Mouse (Mus musculus) liver, adult (tissue): ENCODE measurements at regions not wholly inside any gene's neighbourhood (a gene's known extent, or its start where the extent isn't known, plus 50 kb on each side); places are given as distances from the start of the nearest gene placed in this dataset.

Experiments used
- GATA4 ChIP-seq: IDR thresholded peaks from 2 replicates; pipeline ENCODE4 v1.6.1; 2014; ENCODE audit warnings: mild to moderate bottlenecking, low read length; ENCODE audit not compliant: insufficient replicate concordance

DNA sequence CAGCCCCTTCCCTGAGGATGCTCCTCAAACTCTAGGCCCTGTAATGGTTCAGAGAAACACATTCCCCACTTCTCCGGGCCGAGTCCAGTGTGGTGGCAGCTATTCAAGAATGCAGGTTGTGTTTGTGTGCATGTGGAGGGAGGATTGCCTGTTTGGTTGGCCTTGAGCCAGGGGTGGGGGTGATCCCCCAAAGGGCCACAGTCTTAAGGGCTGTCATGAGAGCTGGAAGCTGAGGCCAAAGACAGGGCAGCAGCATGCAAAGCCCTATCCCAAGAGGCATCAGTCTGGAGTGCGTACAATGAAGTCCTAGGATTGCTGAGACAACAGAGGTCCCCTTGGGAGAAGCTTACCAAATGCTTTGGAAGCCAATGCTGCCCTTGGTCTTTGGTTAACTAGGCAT, 136.0 kb downstream of the Efnb1 start:
- no peak for TF ChIP-seq GATA4

DNA sequence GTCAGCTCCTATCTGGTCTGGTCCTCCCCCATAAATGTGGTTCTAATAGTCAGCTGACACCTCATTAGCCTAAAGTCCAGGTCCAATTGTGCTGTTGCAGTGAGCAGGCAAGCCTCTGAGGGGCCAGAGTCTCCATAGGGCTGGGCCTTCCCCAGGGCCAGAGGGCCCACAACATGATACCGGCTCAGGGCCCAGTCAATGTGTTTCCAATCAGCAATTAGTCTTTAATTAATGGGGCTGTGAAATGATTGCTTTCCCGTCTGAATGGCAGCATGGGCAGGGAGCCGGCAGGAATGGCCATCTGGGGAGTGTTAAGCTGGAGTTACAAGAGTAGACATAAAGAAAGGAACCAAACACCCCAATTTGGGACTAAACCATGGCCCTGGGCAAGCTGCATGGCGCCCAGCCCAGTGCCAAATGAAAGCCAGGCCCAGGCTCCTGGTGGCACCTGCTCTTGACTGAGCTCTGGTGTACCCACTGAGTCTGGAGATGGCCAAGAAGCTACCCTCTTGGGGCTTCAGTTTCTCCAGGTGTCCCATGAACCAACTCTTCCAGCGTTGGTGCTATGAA, 113.2 kb downstream of the Efnb1 start:
- TF ChIP-seq GATA4 = no peak

DNA sequence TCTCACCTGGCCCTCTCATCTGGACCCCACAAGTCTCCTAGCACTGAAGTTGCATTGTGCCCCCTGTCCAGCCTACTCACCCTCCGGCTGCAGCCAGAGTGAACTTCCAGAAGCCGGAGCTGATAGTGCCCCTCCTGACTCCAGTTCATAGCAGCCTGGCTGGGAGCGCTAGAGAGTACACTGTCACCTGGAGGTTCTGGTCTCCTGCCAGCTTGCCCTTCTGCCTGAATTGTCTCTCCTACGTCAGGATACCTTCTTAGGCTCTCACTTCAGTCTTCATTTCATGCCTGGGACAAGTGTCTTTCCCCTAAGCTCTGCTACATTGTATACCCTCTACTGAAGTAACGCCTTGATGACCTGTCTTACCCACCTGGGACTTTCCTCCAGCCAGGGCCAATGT, 112.3 kb downstream of the Efnb1 start:
- no peak for TF ChIP-seq GATA4

DNA sequence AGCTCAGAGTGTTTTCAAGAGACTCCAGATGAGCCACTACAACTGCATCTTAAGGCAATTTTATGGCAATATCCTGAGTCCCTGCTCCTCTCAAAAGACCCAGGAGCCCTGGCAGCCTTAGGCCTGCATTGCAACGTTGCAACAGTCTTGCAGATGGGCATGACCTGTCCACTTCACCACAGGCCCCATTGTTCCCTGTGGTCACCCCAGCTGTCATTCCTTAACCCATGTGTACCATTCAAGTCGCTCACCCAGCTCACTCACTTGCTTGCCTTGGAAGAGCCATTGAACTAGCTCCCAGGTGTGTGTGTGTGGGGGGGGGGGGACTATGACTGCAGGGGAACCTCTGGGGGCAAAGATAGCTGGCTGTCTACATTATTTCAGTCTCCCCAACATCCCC, 110.8 kb downstream of the Efnb1 start:
- no peak for TF ChIP-seq GATA4

DNA sequence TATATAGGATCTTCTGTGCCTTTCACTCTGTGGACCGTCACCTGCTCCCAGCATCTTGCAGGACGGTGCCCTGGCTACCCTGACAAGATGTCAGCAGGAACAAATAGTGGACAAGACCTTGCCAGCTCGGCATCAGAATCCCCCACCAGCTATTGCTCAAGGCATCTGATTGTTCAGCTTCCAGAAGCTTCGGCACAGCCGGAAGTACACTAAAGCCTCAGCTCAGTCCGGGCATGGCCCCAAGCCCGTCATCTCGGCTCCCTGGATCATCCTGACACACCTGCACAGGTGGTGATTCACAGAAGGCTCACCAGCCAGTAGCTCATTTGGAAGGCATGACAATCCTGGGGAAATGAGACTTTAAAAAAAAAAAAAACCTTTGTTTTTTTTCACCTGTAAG, 110.1 kb downstream of the Efnb1 start:
- no peak for TF ChIP-seq GATA4

DNA sequence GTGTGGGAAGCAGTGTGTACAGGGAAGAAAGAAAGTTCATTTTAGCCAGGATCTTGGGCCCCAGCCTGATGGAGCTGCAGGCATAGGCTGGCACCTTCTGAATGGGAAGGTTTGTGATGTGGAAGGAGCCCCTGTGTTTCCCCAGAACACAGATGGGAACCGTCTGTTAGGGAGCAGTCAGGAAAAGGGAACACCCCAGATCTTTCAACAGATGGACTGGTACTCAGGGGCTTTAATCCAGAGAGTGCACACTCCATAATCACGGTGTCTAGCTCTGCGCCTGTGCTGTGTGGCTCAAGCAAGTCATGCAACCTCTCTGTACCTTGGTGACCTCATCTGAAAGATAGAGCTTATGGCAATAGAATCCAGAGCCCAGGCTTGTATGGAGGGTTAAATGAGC, 109.6 kb downstream of the Efnb1 start:
- TF ChIP-seq GATA4 = no peak

DNA sequence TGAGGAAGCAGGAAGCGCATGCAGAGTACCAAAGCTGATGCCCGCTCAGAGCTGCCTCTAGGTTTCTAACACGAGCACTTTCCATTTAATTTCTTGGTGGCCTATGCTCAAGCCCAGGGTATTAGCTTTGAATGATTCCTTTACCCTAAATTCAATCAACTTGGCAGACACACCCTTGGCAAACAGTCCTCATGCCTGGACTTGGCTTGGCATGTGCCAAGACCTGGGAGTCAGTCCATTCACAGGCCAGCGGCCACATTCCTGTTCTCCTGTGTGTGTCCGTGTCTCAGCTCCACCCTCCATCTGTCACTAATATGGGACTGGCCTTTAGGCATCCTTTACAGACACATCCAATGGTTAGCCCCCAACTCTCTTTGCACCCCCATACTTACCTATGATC, 107.3 kb downstream of the Efnb1 start:
- no peak for TF ChIP-seq GATA4

DNA sequence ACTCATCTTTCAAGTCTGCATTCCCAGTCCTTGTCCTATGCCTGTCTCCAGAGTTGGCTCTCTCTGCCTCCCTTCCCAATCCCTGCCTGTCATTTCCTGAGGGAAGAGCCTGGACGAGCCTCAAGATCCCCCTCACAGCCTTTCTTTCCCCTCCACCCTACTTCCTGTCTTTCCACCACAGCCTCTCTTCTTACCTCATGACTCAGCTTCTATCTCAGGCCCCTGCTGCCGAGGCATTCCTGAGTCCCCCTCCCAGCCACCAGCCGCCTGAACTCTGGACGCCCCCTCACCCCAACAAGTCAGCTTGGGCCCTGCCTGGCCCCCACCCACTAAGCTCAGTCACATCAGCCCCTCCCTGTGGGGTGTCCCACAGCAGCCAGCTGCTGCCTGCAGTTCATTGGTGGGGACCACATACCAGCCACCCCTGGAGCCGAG, 105.8 kb downstream of the Efnb1 start:
- no peak for TF ChIP-seq GATA4

DNA sequence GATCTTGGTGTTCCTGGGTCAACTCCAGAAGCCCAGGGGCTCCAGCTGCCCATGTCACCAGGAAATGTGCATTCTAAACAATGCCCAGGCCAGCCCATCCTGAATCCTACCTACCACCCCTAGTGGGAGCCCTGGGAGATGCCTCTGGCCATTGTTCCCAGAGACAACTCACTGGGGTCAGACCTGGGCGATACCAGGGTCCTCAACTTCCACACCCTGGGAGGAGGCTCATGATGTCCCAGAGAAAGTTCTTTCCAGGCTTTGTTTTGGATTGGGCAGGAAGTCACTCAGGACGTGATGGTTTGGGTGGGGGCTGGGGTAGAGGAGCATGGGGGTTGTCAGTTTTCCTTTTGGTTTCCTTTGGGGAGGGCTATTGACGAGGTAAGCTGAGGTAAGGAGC, 97.1 kb downstream of the Efnb1 start:
- TF ChIP-seq GATA4 = peak; percentile 12; the same call in 1 of the 2 replicates

DNA sequence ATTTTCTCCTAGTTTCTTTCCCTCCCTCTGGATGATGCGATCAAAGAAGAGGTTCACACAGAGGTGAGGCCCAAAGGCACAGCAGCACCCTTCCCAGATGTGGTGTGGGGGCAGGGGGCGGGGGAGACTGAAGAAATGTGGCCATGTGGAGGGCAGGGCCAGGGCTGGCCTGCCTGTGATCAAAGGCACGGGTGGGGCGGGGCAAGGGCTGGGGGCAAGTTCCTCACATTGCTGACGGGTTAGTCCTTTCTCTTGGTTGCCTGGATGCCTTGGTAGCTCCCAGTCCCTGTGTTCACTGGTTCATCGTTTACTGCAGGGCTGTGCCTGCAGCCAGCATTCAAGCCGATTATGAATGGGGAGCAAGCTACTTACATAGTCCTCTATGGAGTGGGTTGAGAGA, 96.4 kb downstream of the Efnb1 start:
- no peak for TF ChIP-seq GATA4

DNA sequence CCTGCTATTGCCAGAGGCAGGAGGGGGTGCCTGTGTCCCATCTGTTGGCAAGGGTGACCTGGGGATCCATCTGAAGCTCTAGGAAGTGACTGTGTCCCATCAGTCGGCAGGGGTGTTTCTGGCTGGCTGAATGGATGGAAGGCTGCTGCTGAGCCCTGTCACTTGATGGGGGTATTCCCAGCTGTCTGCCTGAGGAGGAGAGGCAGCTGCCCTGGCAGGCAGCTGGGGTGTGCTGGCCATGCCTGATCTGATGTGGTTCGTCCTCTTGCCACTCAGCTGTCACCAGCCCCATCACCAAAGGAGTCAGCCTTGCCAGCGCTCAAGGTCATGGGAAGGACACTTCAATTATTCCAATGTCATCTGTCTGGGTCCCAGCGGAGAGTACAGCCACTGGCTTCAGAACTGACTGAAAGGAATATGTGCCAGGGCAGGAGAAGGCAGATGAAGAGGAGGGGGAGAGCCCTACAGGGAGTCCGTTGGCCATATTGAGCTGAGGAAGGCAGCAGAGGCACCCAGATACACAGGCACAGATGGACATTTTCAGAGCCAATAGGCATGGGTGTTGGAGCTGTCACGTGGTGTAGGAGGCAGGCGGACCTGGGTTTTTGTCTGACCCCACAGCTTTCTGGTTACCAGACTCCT, 89.3 kb downstream of the Efnb1 start:
- TF ChIP-seq GATA4 = no peak

DNA sequence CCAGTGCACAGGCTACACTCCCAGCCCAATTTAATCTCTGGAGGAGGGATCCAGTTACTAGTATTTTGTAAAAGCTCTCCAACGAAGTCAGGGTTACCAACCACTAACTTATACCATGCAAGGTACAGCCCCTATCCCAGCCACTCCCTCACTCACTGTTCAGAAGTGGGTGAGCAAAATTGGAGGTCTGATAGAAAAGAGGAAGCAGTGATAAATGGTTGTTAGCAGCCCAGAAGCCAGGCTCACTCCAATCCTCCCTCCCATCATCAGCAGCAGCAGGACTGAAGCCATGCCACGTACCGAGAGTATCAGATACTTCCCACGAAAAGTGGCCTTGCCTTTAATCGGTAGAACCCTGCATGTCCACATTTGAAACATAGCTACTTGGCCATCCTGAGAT, 86.1 kb downstream of the Efnb1 start:
- TF ChIP-seq GATA4 = no peak

DNA sequence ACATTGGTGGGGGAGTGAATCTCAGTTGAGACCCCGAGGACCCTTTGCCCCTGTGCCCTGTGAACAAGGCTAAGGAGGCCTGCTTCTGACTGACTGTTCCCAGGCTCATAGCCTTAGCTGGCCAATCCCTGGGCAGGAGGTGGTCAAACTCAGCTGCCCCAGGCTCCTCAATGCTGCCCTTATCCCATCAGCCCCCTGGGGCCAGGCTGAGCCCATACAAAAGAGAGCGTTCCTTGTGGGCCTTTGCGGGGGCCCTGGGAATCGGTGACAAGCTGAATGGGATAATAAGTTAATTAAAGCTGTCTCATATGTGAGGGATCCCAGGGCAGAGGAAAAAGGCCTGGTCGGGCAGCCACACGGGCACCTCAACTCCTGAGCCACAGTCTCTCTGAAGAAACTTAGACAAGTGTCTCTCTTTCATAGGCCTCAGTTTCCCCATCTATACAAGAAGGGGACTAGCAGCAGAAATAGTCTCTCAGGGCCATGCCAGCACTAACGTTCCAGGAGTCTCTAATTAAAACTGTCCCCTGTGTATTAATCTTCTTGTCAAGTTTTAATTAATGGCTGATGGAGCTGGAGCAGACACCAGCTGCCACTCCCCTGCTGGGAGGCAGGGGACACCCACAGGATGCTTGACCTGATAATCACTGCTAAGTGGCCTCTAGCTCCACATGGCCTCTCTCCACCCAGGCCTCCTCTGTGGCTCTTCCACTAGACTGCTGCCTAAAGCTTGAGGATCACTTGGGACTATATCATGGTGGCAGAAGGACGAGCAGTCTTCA, 84.9 kb downstream of the Efnb1 start:
- no peak for TF ChIP-seq GATA4

DNA sequence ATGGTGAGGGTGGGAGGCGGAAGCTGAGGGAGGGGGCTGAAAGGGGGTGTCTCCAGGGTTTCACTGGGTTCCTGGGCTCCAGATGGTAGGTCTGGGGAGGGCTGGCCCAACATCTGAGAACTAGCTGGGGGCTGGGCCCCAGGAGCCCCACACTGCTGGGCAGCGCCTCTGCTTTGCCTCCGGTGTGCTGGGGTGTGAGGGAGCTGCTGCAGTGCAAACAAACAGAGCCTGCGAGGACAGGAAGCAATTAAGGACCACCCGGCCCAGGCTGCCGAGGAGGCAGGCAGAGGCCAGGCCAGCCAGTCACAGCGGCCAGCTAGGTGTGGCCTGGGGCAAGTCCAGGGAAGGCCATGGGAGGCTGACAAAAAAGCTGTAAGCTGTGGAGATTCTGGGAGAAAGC, 82.3 kb downstream of the Efnb1 start:
- TF ChIP-seq GATA4 = no peak

DNA sequence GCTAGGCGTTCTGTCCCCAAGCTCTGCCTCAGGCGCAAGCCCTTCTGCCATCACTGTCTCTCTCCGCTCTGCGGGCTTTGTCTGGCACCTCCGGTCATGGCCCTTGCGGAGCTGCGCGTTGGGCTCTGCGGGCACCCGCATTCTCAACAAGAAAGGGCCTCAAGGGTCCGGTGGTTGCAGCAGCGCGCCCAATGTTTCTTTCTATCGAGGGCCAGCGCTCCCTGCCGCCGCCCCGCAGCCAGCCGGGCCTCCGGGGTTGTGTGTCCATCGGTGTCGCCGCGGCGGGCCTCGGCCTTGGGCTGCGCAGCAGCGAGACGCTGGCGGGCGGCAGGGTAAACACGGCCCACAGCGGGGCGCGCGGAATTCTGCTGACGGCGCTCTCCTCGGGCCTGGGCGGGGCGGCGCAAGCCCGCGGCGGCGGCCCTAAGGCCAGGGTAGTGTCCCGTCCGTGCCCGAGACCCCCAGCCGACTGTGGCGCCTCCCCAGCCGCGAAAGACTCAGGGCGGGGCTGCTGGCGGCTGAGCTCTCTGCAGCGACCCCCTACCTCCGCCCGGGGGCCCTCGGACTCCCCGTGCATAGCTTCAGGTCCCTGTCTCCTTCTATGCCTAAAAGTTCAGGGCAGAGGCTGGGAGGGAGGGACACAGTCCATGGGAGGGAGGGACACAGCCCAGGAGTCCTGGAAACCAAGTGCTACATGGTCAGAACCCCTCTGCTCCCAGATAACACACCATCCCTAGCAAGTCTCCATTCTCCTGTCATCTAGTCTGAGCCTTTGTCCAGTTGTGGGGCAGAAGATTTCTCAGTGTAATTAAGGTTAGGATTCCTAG, 80.9 kb downstream of the Efnb1 start:
- TF ChIP-seq GATA4 = no peak

DNA sequence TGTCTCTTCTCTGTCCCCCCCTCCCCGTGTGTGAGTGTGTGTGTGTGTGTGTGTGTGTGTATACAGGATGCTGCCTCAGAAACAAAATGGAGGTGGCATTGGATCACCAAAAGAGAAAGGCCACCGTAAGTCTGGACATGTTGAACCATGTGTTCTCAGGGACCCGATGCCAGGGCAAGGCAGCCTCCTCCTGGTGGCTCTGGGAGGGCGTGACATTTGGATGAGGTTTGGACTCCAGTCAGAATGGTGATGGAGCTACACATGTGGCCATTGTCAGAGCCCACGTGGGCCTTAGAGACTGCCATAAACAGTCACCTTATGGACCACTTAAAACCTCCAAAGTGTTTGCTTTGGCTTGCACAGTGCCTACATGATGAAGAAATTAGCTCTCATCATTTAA, 80.0 kb downstream of the Efnb1 start:
- no peak for TF ChIP-seq GATA4

DNA sequence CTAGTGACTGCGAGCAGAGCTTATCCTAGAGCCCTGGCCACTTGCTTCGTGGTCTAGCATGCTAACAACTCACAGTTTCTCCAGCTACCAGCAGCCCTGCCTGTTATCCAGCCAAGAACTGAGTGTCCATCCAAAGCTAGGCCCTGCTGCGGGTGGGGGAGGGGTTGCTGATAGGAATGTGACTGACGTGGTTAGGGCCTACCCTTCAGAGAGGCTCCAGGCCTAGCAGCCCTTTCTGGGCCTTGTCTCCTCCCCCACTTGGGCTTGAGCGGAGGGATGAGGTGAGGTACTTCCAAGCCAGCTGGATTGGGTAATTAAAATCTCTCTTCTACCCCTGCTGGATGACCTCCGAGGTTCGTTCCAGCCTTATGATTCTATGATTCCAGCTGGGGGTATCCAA, 79.2 kb downstream of the Efnb1 start:
- no peak for TF ChIP-seq GATA4
